Mouse (Mus musculus): ENCODE data around the gene Slc25a21. TPM values are rescaled to one million over a fixed set of nuclear protein-coding genes. Genes with fewer than 3 reads are reported as not detected.
"Not testable (repeated sequence)": the region's sequence is repeated elsewhere in the genome, so short reads cannot be mapped to it uniquely, and the experiment has no call there.

The Slc25a21 gene
- polyA plus RNA-seq, 1 experiment, result 1.3 TPM

DNA sequence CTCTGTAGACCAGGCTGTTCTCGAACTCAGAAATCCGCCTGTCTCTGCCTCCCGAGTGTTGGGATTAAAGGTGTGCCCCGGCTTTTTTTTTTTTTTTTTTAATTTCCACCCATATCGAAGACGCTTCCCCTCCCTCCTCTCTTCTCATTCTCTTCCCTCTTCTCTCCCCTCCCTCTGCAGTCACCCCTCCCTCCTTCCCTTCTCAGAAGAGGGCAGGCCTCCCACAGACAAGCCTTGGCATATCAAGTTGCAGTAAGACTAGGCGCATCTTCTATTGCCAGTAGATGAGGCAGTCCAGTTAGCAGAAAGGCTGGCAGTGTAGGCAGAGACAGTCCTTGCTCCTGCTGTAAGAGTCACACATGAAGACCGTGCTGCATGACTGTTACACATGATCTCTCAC, 30.5 kb upstream of the Slc25a21 start:
- Histone ChIP-seq H3K27me3 (ENCODE audit: control insufficient read depth, insufficient read depth, low read length) (no peaks in the 10 kb centered on the region), H3K27ac (ENCODE audit: insufficient read depth, low read length) (no peak overlapping the region), H3K4me3 (ENCODE audit: extremely low read depth, insufficient read depth, insufficient read length) (no peak overlapping the region), H3K4me1 (ENCODE audit: control insufficient read depth, insufficient read depth, insufficient read length) (peaks cover 8% of the 10 kb centered on the region; the same call in 1 of the 2 replicates), H3K36me3 (ENCODE audit: control insufficient read depth, insufficient read depth, low read length) (no peaks in the 10 kb centered on the region)
- no peak for TF ChIP-seq CTCF (IDR thresholded peaks at IDR 0.05; ENCODE audit: extremely low read depth, insufficient read depth, insufficient read length, insufficient replicate concordance)
- no peak for TF ChIP-seq POLR2A (IDR thresholded peaks at IDR 0.05; ENCODE audit: low read depth, low read length)
- DNase-seq (ENCODE audit: low read depth in 1 of 2, low spot score in 2 of 2), result no peak
- 80% methylated on average over 3 of the region's 8 CpGs for WGBS

GRCm38 (mm10) chr12:57226411-57226810, 29.1 kb upstream of the Slc25a21 start:
- no peak overlapping the region for H3K4me3 ChIP-seq (ENCODE audit: extremely low read depth, insufficient read depth, insufficient read length)
- no peaks in the 10 kb centered on the region for H3K27me3 ChIP-seq (ENCODE audit: control insufficient read depth, insufficient read depth, low read length)
- DNase-seq (ENCODE audit: low read depth in 1 of 2, low spot score in 2 of 2), result no peak
- WGBS, result 93% methylated on average over 9 of the region's 9 CpGs
- no peak overlapping the region for H3K27ac ChIP-seq (ENCODE audit: insufficient read depth, low read length)
- H3K36me3 ChIP-seq (ENCODE audit: control insufficient read depth, insufficient read depth, low read length), result no peaks in the 10 kb centered on the region
- peaks cover 3% of the 10 kb centered on the region; the same call in 1 of the 2 replicates for H3K4me1 ChIP-seq (ENCODE audit: control insufficient read depth, insufficient read depth, insufficient read length)
- TF ChIP-seq CTCF (IDR thresholded peaks at IDR 0.05; ENCODE audit: extremely low read depth, insufficient read depth, insufficient read length, insufficient replicate concordance), result no peak

DNA sequence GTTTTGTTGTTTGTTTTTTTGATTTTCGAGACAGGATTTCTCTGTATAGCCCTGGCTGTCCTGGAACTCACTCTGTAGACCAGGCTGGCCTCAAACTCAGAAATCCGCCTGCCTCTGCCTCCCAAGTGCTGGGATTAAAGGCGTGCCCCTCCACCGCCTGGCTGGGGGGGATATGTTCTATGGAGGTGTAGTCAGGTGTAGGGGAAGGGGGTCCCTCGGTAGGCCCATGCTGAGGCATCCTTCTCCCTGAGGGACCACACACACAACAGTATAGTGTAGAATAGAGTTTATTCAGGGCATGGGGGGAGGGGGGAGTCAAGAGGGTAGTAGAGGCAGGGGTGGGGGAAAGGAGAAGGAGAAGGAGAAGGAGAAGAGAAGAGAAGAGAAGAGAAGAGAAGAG, 15.2 kb upstream of the Slc25a21 start:
- H3K27ac ChIP-seq (ENCODE audit: insufficient read depth, low read length); H3K27me3 ChIP-seq (ENCODE audit: control insufficient read depth, insufficient read depth, low read length); H3K4me1 ChIP-seq (ENCODE audit: control insufficient read depth, insufficient read depth, insufficient read length); DNase-seq (ENCODE audit: low read depth in 1 of 2, low spot score in 2 of 2); H3K4me3 ChIP-seq (ENCODE audit: extremely low read depth, insufficient read depth, insufficient read length); H3K36me3 ChIP-seq (ENCODE audit: control insufficient read depth, insufficient read depth, low read length): not testable (repeated sequence)
- WGBS, result 85% methylated on average over 5 of the region's 5 CpGs

DNA sequence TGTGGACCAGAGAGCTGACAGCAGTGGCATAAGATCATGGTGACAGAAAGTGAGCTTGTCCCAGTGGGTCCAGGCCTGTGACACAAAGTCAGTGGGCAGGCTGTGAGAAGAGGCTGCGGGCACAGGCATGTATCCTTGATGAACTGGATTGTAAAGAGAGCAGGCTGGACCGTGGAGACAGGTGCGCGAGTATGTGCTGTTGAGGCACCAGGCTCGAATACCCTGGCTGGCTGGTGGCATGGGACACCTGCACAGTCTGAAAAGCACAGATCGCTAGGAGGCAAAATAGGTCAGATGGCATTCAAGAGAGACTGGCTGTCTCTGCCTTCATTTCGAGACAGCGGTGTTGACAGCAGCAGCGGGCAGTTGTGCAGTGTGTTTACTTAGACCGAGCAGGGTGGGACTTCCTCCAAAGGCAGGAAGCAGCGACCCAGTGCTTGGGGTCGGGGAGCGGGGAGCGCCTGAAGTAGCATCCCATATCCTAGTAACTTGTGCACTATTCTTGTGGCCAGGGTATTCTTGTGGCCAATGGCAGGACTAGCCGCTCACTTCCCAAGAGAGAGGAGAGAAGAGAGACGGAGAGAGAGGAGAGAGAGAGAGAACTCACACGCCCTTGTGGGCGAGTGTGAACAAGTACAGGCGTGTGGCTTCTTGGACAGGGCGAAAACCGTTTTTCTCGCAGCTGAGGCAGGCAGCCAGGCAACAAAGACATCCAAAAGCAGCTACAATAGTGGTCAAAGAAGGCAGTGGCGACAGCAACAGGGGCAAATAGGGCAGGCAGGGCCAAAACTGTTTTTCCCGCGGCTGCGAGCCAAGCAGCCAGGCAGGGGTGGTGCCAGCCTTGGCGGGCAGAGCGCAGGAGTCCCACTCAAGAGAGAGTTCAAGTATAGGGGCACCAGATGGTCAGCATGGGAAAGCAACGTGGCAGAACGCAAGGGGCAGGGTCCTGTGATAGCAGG, 14.4 kb upstream of the Slc25a21 start:
- Histone ChIP-seq H3K27ac (ENCODE audit: insufficient read depth, low read length) (no peak overlapping the region), H3K27me3 (ENCODE audit: control insufficient read depth, insufficient read depth, low read length) (no peaks in the 10 kb centered on the region), H3K4me1 (ENCODE audit: control insufficient read depth, insufficient read depth, insufficient read length) (peaks cover 3% of the 10 kb centered on the region), H3K36me3 (ENCODE audit: control insufficient read depth, insufficient read depth, low read length) (no peaks in the 10 kb centered on the region), H3K4me3 (ENCODE audit: extremely low read depth, insufficient read depth, insufficient read length) (peak overlapping the region; percentile 64)
- TF ChIP-seq POLR2A (IDR thresholded peaks at IDR 0.05; ENCODE audit: low read depth, low read length), result no peak
- TF ChIP-seq CTCF (IDR thresholded peaks at IDR 0.05; ENCODE audit: extremely low read depth, insufficient read depth, insufficient read length, insufficient replicate concordance), result no peak
- 10% methylated on average over 30 of the region's 30 CpGs for WGBS
- peak in 1 of 2 experiments; percentile 33 for DNase-seq (ENCODE audit: low read depth in 1 of 2, low spot score in 2 of 2)

DNA sequence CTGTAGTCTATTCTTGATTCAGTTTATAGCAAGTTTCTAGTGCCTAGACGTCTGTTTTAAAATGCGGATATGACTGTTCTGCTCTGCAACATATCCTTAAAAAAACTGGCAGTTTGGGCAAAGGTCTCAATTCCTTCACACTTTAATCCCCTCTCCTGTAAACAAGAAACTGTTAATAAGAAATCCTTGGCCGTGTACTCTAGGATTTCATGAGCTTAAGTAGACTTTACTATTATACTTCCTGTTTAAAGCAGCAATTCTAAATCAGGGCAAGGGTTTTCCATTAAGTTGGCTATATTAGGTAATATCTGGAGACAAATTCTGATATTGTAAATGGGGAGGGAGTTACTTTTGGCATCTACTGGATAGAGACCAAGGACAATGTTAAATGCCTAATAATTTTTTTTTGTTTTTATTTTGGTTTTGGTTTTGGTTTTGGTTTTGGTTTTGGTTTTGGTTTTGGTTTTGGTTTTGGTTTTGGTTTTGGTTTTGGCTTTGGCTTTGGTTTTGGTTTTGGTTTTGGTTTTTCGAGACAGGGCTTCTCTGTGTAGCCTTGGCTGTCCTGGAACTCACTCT, 7.1 kb upstream of the Slc25a21 start:
- Histone ChIP-seq H3K4me1 (ENCODE audit: control insufficient read depth, insufficient read depth, insufficient read length) (no peaks in the 10 kb centered on the region), H3K27me3 (ENCODE audit: control insufficient read depth, insufficient read depth, low read length) (no peaks in the 10 kb centered on the region), H3K27ac (ENCODE audit: insufficient read depth, low read length) (no peak overlapping the region), H3K36me3 (ENCODE audit: control insufficient read depth, insufficient read depth, low read length) (no peaks in the 10 kb centered on the region), H3K4me3 (ENCODE audit: extremely low read depth, insufficient read depth, insufficient read length) (no peak overlapping the region)
- no peak for TF ChIP-seq POLR2A (IDR thresholded peaks at IDR 0.05; ENCODE audit: low read depth, low read length)
- no peak for TF ChIP-seq CTCF (IDR thresholded peaks at IDR 0.05; ENCODE audit: extremely low read depth, insufficient read depth, insufficient read length, insufficient replicate concordance)
- no peak for DNase-seq (ENCODE audit: low read depth in 1 of 2, low spot score in 2 of 2)
- WGBS, result 85% methylated on average over 4 of the region's 4 CpGs

DNA sequence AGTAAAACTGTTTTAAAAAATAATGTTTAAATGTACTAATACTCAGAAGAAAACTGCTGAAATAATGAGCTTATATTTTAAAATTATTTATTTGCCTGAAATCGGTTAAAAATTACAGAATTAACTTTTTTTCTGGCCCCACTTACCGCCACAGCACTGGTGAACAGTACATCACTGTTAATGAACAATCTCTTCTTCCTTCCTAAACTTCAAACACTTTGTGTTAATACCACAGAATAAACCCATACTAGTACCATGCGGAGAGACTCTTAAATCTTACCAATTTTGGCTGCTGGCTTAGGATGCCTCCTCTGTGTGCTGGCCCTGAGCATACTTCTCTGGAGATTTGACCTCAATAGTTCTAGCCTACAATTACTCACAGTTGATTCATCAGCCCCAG, 4.6 kb upstream of the Slc25a21 start:
- Histone ChIP-seq H3K4me3 (ENCODE audit: extremely low read depth, insufficient read depth, insufficient read length) (no peak overlapping the region), H3K27ac (ENCODE audit: insufficient read depth, low read length) (no peak overlapping the region), H3K4me1 (ENCODE audit: control insufficient read depth, insufficient read depth, insufficient read length) (no peaks in the 10 kb centered on the region), H3K36me3 (ENCODE audit: control insufficient read depth, insufficient read depth, low read length) (no peaks in the 10 kb centered on the region), H3K27me3 (ENCODE audit: control insufficient read depth, insufficient read depth, low read length) (peaks cover under 1% of the 10 kb centered on the region; the same call in 1 of the 2 replicates)
- TF ChIP-seq POLR2A (IDR thresholded peaks at IDR 0.05; ENCODE audit: low read depth, low read length), result no peak
- TF ChIP-seq CTCF (IDR thresholded peaks at IDR 0.05; ENCODE audit: extremely low read depth, insufficient read depth, insufficient read length, insufficient replicate concordance), result no peak
- no peak for DNase-seq (ENCODE audit: low read depth in 1 of 2, low spot score in 2 of 2)
- 93% methylated on average over 3 of the region's 3 CpGs for WGBS

DNA sequence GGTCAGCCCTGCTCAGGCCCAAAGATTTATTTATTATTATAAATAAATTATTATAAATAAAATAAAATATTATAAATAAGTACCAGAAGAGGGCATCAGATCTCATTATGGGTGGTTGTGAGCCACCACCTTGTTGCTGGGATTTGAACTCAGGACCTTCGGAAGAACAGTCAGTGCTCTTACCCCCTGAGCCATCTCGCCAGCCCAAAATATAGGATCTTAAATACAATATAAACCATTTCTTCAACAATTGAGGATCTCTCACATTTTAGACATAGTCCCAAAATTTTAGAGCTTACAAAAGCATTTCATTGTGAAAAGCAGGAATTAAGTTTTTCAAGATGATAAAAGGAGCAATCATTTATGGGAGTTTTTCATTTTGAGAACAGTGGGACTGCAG, 2.2 kb upstream of the Slc25a21 start:
- Histone ChIP-seq H3K27ac (ENCODE audit: insufficient read depth, low read length) (no peak overlapping the region), H3K4me1 (ENCODE audit: control insufficient read depth, insufficient read depth, insufficient read length) (no peaks in the 10 kb centered on the region), H3K27me3 (ENCODE audit: control insufficient read depth, insufficient read depth, low read length) (peaks cover 6% of the 10 kb centered on the region), H3K4me3 (ENCODE audit: extremely low read depth, insufficient read depth, insufficient read length) (no peak overlapping the region), H3K36me3 (ENCODE audit: control insufficient read depth, insufficient read depth, low read length) (no peaks in the 10 kb centered on the region)
- TF ChIP-seq POLR2A (IDR thresholded peaks at IDR 0.05; ENCODE audit: low read depth, low read length) (no peak), CTCF (IDR thresholded peaks at IDR 0.05; ENCODE audit: extremely low read depth, insufficient read depth, insufficient read length, insufficient replicate concordance) (no peak)
- DNase-seq (ENCODE audit: low read depth in 1 of 2, low spot score in 2 of 2), result no peak
- WGBS, result 93% methylated on average over 2 of the region's 2 CpGs

Measured in spleen, adult 2 months (tissue).